Mouse (Mus musculus) T-cell, adult 66 days (primary cell): Measurements from ENCODE around the gene Olfr1128. TPM values are rescaled to one million over a fixed set of nuclear protein-coding genes. Genes with fewer than 3 reads are reported as not detected.

Experiments
- total RNA-seq, 2 experiments: library from RNA; stranded (reverse); gene quantifications; 3 replicates in 1 of 2; 4 replicates in 1 of 2; pipeline ENCODE4 v1.2.4; 2023

Gene Olfr1128
- not detected for total RNA-seq

GRCm38 (mm10) chr2:87545442-87545841, at the start of gene Olfr1128:
Gene Olfr1128, minus strand, starts transcription at chr2:87545542.

GRCm38 (mm10) chr2:87573602-87574001, 28.3 kb upstream of the Olfr1128 start, which contains the start of gene Olfr1129:
Gene Olfr1129, plus strand, starts transcription at chr2:87573902.

GRCm38 (mm10) chr2:87531496-87531895, 13.8 kb downstream of the Olfr1128 start, which contains the start of gene Olfr153:
Gene Olfr153, plus strand, starts transcription at chr2:87531796.

GRCm38 (mm10) chr2:87506265-87506664, 39.1 kb downstream of the Olfr1128 start, which contains the start of gene Pramel6:
Gene Pramel6, plus strand, starts transcription at chr2:87506565.

GRCm38 (mm10) chr2:87496993-87497392, 48.3 kb downstream of the Olfr1128 start, which contains the start of gene Pramel7:
Gene Pramel7, minus strand, starts transcription at chr2:87497093.

Other genes with a start within 250 kb of the Olfr1128 start
- gene Olfr1118, start 238.0 kb downstream of the Olfr1128 start, total RNA-seq: not detected
- not detected for gene Olfr1120, start 190.7 kb downstream of the Olfr1128 start, total RNA-seq
- gene Olfr1121, start 175.6 kb downstream of the Olfr1128 start, total RNA-seq: not detected
- under 1 TPM; 0.15 to 0.18 TPM for gene Olfr1122, start 159.7 kb downstream of the Olfr1128 start, total RNA-seq
- not detected for gene Olfr1123, start 128.9 kb downstream of the Olfr1128 start, total RNA-seq
- gene Olfr1124, start 115.3 kb downstream of the Olfr1128 start, total RNA-seq: not detected
- not detected for gene Olfr1126, start 91.6 kb downstream of the Olfr1128 start, total RNA-seq
- not detected for gene Pramel7, start 48.4 kb downstream of the Olfr1128 start, total RNA-seq
- not detected for gene Pramel6, start 39.0 kb downstream of the Olfr1128 start, total RNA-seq
- gene Olfr153, start 13.7 kb downstream of the Olfr1128 start, total RNA-seq: not detected
- gene Olfr1129, start 28.4 kb upstream of the Olfr1128 start, total RNA-seq: not detected
- gene Olfr1130, start 60.7 kb upstream of the Olfr1128 start, total RNA-seq: not detected
- gene Olfr1131, start 81.6 kb upstream of the Olfr1128 start, total RNA-seq: not detected
- not detected for gene Olfr1132, start 92.0 kb upstream of the Olfr1128 start, total RNA-seq
- gene Olfr1133, start 101.8 kb upstream of the Olfr1128 start, total RNA-seq: not detected
- gene Olfr1134, start 112.9 kb upstream of the Olfr1128 start, total RNA-seq: not detected
- not detected for gene Olfr1135, start 128.1 kb upstream of the Olfr1128 start, total RNA-seq
- not detected for gene Olfr1136, start 148.4 kb upstream of the Olfr1128 start, total RNA-seq
- not detected for gene Olfr1137, start 167.6 kb upstream of the Olfr1128 start, total RNA-seq
- gene Olfr1138, start 194.4 kb upstream of the Olfr1128 start, total RNA-seq: not detected
- gene Olfr1140, start 198.2 kb upstream of the Olfr1128 start, total RNA-seq: not detected
- not detected for gene Olfr1141, start 208.4 kb upstream of the Olfr1128 start, total RNA-seq
- not detected for gene Olfr152, start 233.9 kb upstream of the Olfr1128 start, total RNA-seq